Mouse (Mus musculus): Measurements from ENCODE around the gene Gnas.

- TF ChIP-seq CTCF (IDR thresholded peaks at IDR 0.05; ENCODE audit: extremely low read depth, insufficient read depth, low read length): no peak
- TF ChIP-seq POLR2A (IDR thresholded peaks at IDR 0.05; ENCODE audit: extremely low read depth, insufficient read depth, low read length): no peak
These were observed 22.3 kb upstream of the Gnas start for GRCm38 (mm10) chr2:174261801-174262200.

Measured in cortical plate, adult 2 months (tissue).